Mouse (Mus musculus) spleen, adult 2 months (tissue): ENCODE data around the gene Edn3.

Experiments used
- CTCF ChIP-seq: fragments of 200-500 bp; IDR thresholded peaks from 2 replicates; pipeline ENCODE4 v1.5.1; 2011; ENCODE audit warnings: mild to moderate bottlenecking, inconsistent platforms; ENCODE audit not compliant: insufficient read depth, insufficient read length, insufficient replicate concordance; ENCODE audit errors: extremely low read depth
- POLR2A ChIP-seq: fragments of 200-500 bp; IDR thresholded peaks from 2 replicates; pipeline ENCODE4 v1.6.1; 2011; ENCODE audit warnings: low read depth, low read length, inconsistent platforms

DNA sequence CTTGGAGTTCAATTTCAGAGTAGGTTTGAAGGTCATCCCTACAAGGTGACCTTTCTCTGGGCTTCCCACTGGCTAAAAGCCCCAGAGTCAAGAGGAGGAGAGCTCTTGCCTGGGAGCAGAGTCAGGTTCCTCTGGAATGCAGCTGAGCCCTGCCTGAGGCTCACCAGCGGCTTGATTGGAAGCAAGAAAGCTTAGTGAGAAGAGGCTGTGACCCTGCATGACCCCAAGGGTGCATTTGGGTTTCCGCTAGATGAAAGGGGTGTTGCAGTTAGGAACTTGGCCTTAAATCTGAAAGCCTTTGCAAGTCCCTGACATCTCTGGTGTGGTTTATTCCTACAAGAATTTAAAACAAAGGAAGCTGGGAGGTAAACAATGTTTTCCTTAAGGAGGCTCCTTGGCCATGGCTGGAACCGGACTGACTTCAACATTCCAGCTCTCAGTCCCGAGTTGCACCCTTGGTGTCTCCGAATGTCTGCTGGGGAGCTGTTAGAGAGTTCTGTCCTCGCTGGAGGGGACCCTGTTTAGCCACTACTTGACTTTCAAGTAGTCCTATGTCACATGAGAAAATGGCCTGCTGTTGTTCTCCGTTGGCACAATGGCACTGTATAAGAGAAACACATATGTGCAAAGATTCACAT lies 8.6 kb downstream of the Edn3 start:
- TF ChIP-seq CTCF (no peak), POLR2A (no peak)
